Mouse (Mus musculus) heart, postnatal 10 days (tissue): ENCODE measurements around the gene Fam8a1. TPM values are rescaled to one million over a fixed set of nuclear protein-coding genes. Genes with fewer than 3 reads are reported as not detected.
A peak's percentile ranks its signal among the peaks of the same experiment; 100 is the strongest.

Experiments used
- DNase-seq, 2 experiments: peaks; one replicate each; pipeline ENCODE4 v3.0.0; 2021
- intact Hi-C: fragments of 180-260 bp; cut with DNase I; formaldehyde crosslinking; loops from one replicate; pipeline ENCODE4 v1.15.1; 2025
- total RNA-seq, 2 experiments: library from RNA; stranded (reverse); gene quantifications; 2 replicates each; pipeline ENCODE4 v1.2.3; 2021

The Fam8a1 gene
- total RNA-seq: 10 to 100 TPM; 44.7 to 44.8 TPM

- peak; percentile 94 to 97 for DNase-seq
- intact Hi-C loops: loop anchor here (5.0 kb wide), 1 partner anchor 252 kb away; the partner anchor contains the start of gene Rbm24
Observed at GRCm38 (mm10) chr13:46669048-46669619, at the start of gene Fam8a1. Gene Fam8a1 (plus strand): TSS chr13:46669522.

- intact Hi-C loops: no loop called here
- DNase-seq: peak; percentile 29 to 38
Observed at GRCm38 (mm10) chr13:46619633-46620032, 49.7 kb upstream of the Fam8a1 start.

- intact Hi-C loops: no loop called here
- no peak for DNase-seq
Observed at GRCm38 (mm10) chr13:46620964-46621757, 48.2 kb upstream of the Fam8a1 start.

- intact Hi-C loops: no loop called here
- no peak for DNase-seq
Observed at GRCm38 (mm10) chr13:46626608-46627007, 42.7 kb upstream of the Fam8a1 start.

GRCm38 (mm10) chr13:46627841-46628240 lies 41.5 kb upstream of the Fam8a1 start:
- peak; percentile 49 to 61 for DNase-seq
- intact Hi-C loops: no loop called here

GRCm38 (mm10) chr13:46629391-46629790 lies 39.9 kb upstream of the Fam8a1 start:
- no peak for DNase-seq
- intact Hi-C loops: no loop called here

GRCm38 (mm10) chr13:46632796-46633195 lies 36.5 kb upstream of the Fam8a1 start:
- DNase-seq: no peak
- intact Hi-C loops: no loop called here

- DNase-seq: no peak
- intact Hi-C loops: no loop called here
Observed at GRCm38 (mm10) chr13:46633320-46634132, 35.8 kb upstream of the Fam8a1 start.

- intact Hi-C loops: no loop called here
- no peak for DNase-seq
Observed at GRCm38 (mm10) chr13:46634133-46634488, 35.2 kb upstream of the Fam8a1 start.

- no peak for DNase-seq
- intact Hi-C loops: no loop called here
Observed at GRCm38 (mm10) chr13:46640608-46641468, 28.5 kb upstream of the Fam8a1 start.

GRCm38 (mm10) chr13:46642318-46642717 lies 27.0 kb upstream of the Fam8a1 start:
- intact Hi-C loops: no loop called here
- peak in 1 of 2 experiments; percentile 13 for DNase-seq

GRCm38 (mm10) chr13:46644175-46644574 lies 25.1 kb upstream of the Fam8a1 start:
- DNase-seq: no peak
- intact Hi-C loops: no loop called here

GRCm38 (mm10) chr13:46645476-46645875 lies 23.8 kb upstream of the Fam8a1 start:
- intact Hi-C loops: no loop called here
- DNase-seq: no peak

GRCm38 (mm10) chr13:46651853-46652252 lies 17.5 kb upstream of the Fam8a1 start:
- DNase-seq: no peak
- intact Hi-C loops: no loop called here

GRCm38 (mm10) chr13:46652671-46653070 lies 16.7 kb upstream of the Fam8a1 start:
- no peak for DNase-seq
- intact Hi-C loops: no loop called here

- DNase-seq: no peak
- intact Hi-C loops: no loop called here
Observed at GRCm38 (mm10) chr13:46653671-46654070, 15.7 kb upstream of the Fam8a1 start.

- no peak for DNase-seq
- intact Hi-C loops: no loop called here
Observed at GRCm38 (mm10) chr13:46654566-46654965, 14.8 kb upstream of the Fam8a1 start.

GRCm38 (mm10) chr13:46659211-46659610 lies 10.1 kb upstream of the Fam8a1 start:
- intact Hi-C loops: no loop called here

GRCm38 (mm10) chr13:46663461-46663964 lies 5.8 kb upstream of the Fam8a1 start:
- DNase-seq: peak; percentile 37 to 47
- intact Hi-C loops: loop anchor here (1.0 to 5.0 kb wide), 2 partner anchors 306 to 352 kb away; no protein-coding TSS in a partner anchor

More at GRCm38 (mm10) chr13:46659211-46659610, 10.1 kb upstream of the Fam8a1 start:
- DNase-seq: no peak
